Mouse (Mus musculus) cerebellum, adult 2 months (tissue): ENCODE data around the gene Lime1.

Experiments
- CTCF ChIP-seq: fragments of 200-500 bp; IDR thresholded peaks from 2 replicates; pipeline ENCODE4 v1.5.1; 2011; ENCODE audit warnings: low read depth, mild to moderate bottlenecking, control low read depth, low read length, moderate library complexity, borderline replicate concordance; ENCODE audit not compliant: insufficient read depth
- POLR2A ChIP-seq: fragments of 200-500 bp; IDR thresholded peaks from 2 replicates; pipeline ENCODE4 v1.6.1; 2011; ENCODE audit warnings: low read length, control low read depth, borderline replicate concordance; ENCODE audit not compliant: insufficient read depth

- no peak for TF ChIP-seq CTCF
- TF ChIP-seq POLR2A: no peak
Observed at GRCm38 (mm10) chr2:181370001-181370400, 9.9 kb upstream of the Lime1 start.
